Mouse (Mus musculus) cerebellum, adult 2 months (tissue): ENCODE measurements at regions not wholly inside any gene's neighbourhood (a gene's known extent, or its start where the extent isn't known, plus 50 kb on each side); places are given as distances from the start of the nearest gene placed in this dataset.
"Not testable (repeated sequence)": the region's sequence is repeated elsewhere in the genome, so short reads cannot be mapped to it uniquely, and the experiment has no call there.

Experiments used
- CTCF ChIP-seq: fragments of 200-500 bp; IDR thresholded peaks from 2 replicates; pipeline ENCODE4 v1.5.1; 2011; ENCODE audit warnings: low read depth, mild to moderate bottlenecking, control low read depth, low read length, moderate library complexity, borderline replicate concordance; ENCODE audit not compliant: insufficient read depth
- POLR2A ChIP-seq: fragments of 200-500 bp; IDR thresholded peaks from 2 replicates; pipeline ENCODE4 v1.6.1; 2011; ENCODE audit warnings: low read length, control low read depth, borderline replicate concordance; ENCODE audit not compliant: insufficient read depth

GRCm38 (mm10) chr15:96787921-96788320 lies 88.4 kb upstream of the Slc38a2 start:
- not testable (repeated sequence) for TF ChIP-seq POLR2A, CTCF
